Mouse (Mus musculus) intestine, embryonic 15.5 days (tissue): ENCODE results near the gene Xylt1. TPM values are rescaled to one million over a fixed set of nuclear protein-coding genes. Genes with fewer than 3 reads are reported as not detected.

ENCODE experiments used
- ATAC-seq: fragments of 200-750 bp; cut with Nextera tagmentation; 2 replicates; pipeline ENCODE4 v1.8.0; 2017; ENCODE audit warnings: moderate TSS enrichment, moderate library complexity
- H3K27ac ChIP-seq: fragments of 300-500 bp; sonication (generic); 2 replicates; pipeline ENCODE4 v1.5.1; 2015; ENCODE audit warnings: mild to moderate bottlenecking, inconsistent platforms
- H3K27me3 ChIP-seq: fragments of 300-500 bp; sonication (generic); replicated peaks from 2 replicates; pipeline ENCODE4 v1.6.1; 2015; ENCODE audit warnings: inconsistent platforms
- H3K36me3 ChIP-seq: fragments of 300-500 bp; sonication (generic); 2 replicates; pipeline ENCODE4 v1.6.1; 2015; ENCODE audit warnings: inconsistent platforms
- H3K4me1 ChIP-seq: fragments of 300-500 bp; sonication (generic); replicated peaks from 2 replicates; pipeline ENCODE4 v1.6.1; 2015; ENCODE audit warnings: inconsistent platforms
- H3K4me2 ChIP-seq: fragments of 300-500 bp; sonication (generic); replicated peaks from 2 replicates; pipeline ENCODE4 v1.6.1; 2015; ENCODE audit warnings: mild to moderate bottlenecking, inconsistent platforms
- H3K4me3 ChIP-seq: fragments of 300-500 bp; sonication (generic); replicated peaks from 2 replicates; pipeline ENCODE4 v1.5.1; 2015; ENCODE audit warnings: inconsistent platforms
- H3K9ac ChIP-seq: fragments of 300-500 bp; sonication (generic); 2 replicates; pipeline ENCODE4 v1.6.1; 2015; ENCODE audit warnings: inconsistent platforms
- H3K9me3 ChIP-seq: fragments of 300-500 bp; sonication (generic); 2 replicates; pipeline ENCODE4 v1.6.1; 2016; ENCODE audit warnings: inconsistent platforms
- WGBS: fragments of 180-500 bp; shearing (Covaris S2); methylation state at CpG from one replicate; pipeline ENCODE4 v1.1.7; 2015; 5-methylcytosine and 5-hydroxymethylcytosine counted together
- polyA plus RNA-seq: library from polyadenylated mRNA; unstranded; fragments of >200 nt; fragmentation: Nextera tagmentation; extraction: Ambion mirVana; gene quantifications from 2 replicates; pipeline ENCODE4 v1.2.1, GENCODE M21; 2015

Xylt1 gene
- polyA plus RNA-seq, 1 experiment from 2014 or later = 0.68 TPM

- Histone ChIP-seq H3K4me2 (no peak overlapping the region), H3K36me3 (no peaks in the 10 kb centered on the region), H3K9me3 (no peaks in the 10 kb centered on the region), H3K4me3 (no peak overlapping the region), H3K27ac (no peak overlapping the region), H3K9ac (no peak overlapping the region), H3K4me1 (no peaks in the 10 kb centered on the region), H3K27me3 (no peaks in the 10 kb centered on the region)
- ATAC-seq = peak; percentile 77
- 25% methylated on average over 4 of the region's 4 CpGs for WGBS
Measured at GRCm38 (mm10) chr7:117516896-117517295, 136.1 kb downstream of the Xylt1 start.

DNA sequence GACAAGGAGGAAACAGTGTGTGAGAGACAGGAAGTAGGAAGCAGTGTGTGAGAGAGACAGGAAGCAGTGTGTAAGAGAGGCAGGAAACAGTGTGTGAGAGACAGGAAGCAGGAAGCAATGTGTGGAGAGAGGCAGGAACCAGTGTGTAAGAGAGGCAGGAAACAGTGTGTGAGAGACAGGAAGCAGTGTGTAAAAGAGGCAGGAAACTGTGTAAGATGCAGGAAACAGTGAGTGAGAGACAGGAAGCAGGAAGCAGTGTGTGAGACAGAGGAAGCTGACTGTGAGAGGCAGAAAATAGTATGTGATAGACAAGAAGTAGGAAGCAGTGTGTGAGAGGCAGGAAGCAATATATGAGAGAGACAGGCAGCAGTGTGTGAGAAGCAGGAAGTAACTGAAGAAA, 140.6 kb downstream of the Xylt1 start:
- H3K36me3 ChIP-seq = no peaks in the 10 kb centered on the region
- H3K4me1 ChIP-seq = no peaks in the 10 kb centered on the region
- H3K9ac ChIP-seq = no peak overlapping the region
- no peak overlapping the region for H3K27ac ChIP-seq
- H3K9me3 ChIP-seq = no peaks in the 10 kb centered on the region
- no peak overlapping the region for H3K4me2 ChIP-seq
- ATAC-seq = no peak
- no peaks in the 10 kb centered on the region for H3K27me3 ChIP-seq
- no peak overlapping the region for H3K4me3 ChIP-seq

DNA sequence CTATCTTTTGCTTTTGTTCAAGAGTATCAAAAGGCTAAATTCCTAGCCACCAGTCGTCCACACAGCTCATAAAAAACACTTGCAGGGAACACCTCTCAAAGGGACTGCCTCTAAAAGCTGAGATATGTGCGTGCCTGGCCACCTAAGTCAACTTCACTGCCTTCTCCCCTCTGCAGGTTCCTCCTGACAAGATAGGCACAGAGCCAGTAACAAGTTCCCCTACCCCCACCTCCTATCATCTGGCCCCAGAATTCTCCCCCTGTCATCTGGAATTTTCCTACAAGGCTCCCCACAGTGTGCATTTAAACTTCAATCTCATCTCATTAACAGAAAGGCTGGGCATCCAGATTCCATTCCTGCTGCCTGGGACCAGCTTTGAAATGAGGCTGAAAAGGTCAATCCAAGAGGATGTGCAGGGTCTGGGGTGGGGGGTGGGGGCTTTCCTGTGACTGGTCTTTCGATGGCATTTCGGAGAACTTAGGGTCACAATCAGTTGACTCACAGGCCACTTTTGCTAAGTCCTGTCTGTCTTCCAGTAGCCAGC, 141.4 kb downstream of the Xylt1 start:
- no peak overlapping the region for H3K9ac ChIP-seq
- H3K9me3 ChIP-seq = no peaks in the 10 kb centered on the region
- ATAC-seq = no peak
- no peaks in the 10 kb centered on the region for H3K27me3 ChIP-seq
- no peak overlapping the region for H3K4me2 ChIP-seq
- no peak overlapping the region for H3K27ac ChIP-seq
- H3K36me3 ChIP-seq = no peaks in the 10 kb centered on the region
- no peak overlapping the region for H3K4me3 ChIP-seq
- WGBS = 63% methylated on average over 4 of the region's 4 CpGs
- H3K4me1 ChIP-seq = no peaks in the 10 kb centered on the region

DNA sequence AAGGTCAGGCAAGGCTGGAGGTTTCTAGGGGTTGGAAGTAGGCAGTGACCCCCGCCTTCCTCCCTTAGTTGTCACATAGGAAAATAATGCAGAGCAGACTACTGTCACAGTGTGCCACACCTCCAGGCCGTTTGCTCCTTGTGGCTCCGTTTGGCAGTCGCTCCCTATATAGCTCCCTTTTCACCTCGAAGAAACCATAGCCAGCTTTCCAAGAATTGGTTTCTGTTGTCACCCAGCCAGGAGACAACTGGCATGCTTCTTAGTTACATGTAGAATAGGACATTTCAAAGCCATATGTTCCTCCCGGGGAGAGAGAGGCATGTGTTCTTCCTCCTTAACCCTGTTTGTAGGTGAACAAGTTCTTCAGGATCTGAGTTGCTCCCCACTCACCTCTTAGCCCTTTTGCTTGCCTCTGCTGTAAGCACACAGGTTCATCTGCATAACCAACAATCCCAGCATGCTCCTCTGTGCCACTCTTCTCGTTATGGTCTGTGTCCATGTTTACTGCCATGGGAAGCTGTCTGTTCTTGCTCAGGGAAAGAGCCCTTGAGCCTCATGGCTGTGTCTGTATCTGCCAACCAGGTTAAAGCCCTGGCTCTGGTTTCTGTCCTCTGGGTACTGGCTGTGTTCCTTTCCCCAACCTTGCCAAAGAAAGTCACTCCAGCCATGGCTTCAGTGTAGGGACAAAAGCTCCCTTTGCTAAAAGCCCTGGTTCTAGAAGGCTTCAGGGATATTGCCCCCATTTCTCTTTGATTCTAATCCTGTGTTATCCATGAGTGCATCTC, 143.8 kb downstream of the Xylt1 start:
- Histone ChIP-seq H3K27ac (no peak overlapping the region), H3K4me3 (no peak overlapping the region), H3K36me3 (no peaks in the 10 kb centered on the region), H3K9me3 (no peaks in the 10 kb centered on the region), H3K4me1 (no peaks in the 10 kb centered on the region), H3K9ac (no peak overlapping the region), H3K27me3 (no peaks in the 10 kb centered on the region), H3K4me2 (no peak overlapping the region)
- 47% methylated on average over 7 of the region's 7 CpGs for WGBS
- no peak for ATAC-seq

DNA sequence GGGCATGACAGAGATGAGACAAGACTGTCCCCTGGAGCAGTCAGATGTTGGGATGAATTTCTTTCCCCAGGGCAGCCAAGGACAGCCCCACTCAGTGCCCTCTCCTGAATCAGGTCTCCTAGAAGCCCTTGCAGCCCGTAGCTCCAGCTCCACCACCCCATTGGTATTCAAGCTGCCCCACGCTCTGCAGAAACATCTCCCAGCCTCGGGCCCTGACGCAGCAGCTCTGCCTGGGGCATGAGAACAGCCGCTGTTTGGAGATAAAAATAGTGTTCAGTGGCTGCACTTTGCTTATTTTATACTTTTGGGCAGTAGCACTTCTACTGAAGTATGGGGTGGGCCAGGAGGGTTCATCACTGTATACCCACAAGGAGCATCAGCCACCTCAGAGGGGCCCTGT, 144.9 kb downstream of the Xylt1 start:
- Histone ChIP-seq H3K4me2 (no peak overlapping the region), H3K27ac (no peak overlapping the region), H3K4me1 (no peaks in the 10 kb centered on the region), H3K9ac (no peak overlapping the region), H3K27me3 (no peaks in the 10 kb centered on the region), H3K36me3 (no peaks in the 10 kb centered on the region), H3K4me3 (no peak overlapping the region), H3K9me3 (no peaks in the 10 kb centered on the region)
- WGBS = 84% methylated on average over 5 of the region's 5 CpGs
- no peak for ATAC-seq

DNA sequence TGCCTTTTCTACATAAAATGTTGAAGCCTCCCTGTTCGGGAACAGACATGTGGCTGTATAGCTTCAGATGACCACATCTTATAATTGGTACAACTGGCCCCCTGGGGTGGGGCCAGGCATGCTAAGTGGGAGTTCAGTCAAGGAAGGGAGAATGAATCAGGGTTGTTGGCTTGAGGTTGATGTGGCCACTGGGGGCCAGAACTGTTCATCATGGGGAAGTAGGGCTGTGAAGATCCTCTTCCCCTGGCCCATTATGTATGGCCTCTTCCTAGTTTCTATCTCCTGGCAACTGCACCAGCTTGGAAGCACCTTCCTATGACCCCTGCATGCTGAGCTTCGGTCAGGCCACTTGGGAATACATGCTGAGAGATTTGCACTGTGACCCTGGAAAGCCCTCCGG, 145.8 kb downstream of the Xylt1 start:
- Histone ChIP-seq H3K9ac (no peak overlapping the region), H3K4me3 (no peak overlapping the region), H3K4me2 (no peak overlapping the region), H3K9me3 (no peaks in the 10 kb centered on the region), H3K36me3 (no peaks in the 10 kb centered on the region), H3K4me1 (no peaks in the 10 kb centered on the region), H3K27ac (no peak overlapping the region), H3K27me3 (no peaks in the 10 kb centered on the region)
- ATAC-seq = no peak
- WGBS = 87% methylated on average over 3 of the region's 3 CpGs

DNA sequence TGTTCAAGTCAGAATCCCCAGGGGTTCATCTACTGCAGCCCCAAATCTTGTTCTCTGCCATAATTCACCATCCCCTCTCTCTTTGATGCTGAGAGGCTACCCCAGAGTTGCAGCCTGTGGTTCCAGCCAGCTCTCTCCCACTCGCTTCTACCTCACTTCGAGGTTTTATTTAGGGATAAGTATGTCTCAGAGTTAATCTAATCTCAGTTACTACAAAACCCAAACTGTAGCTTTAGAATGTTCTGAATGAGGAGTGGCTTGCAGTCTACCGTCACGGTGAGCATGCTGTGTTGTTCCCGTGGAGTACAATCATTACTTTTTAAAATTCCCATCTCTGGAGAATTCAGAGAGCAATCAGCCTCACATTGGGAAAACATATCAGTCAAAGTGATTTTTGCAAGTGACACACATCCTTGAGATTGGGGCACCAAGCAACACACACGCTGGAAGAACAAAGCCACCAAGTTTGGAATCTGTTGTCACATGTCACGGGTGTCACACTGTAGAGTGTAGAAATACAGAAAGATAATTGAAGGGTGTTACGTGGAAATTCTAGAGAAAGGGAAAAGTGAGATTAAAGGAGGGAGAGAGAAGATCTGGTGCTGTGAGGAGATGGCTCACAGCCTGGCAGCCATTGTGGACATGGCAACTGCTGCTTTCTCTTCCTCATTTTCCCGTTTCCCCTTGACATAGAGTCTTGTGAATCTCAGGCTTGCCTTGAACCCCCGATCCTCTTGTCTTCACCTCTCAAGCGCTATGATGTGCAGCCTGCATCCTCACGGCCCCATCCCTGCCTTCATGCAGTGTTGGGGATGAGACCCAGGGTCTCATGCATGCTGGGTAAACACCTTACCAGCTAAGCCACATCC, 149.2 kb downstream of the Xylt1 start:
- ATAC-seq = no peak
- Histone ChIP-seq H3K4me1 (no peaks in the 10 kb centered on the region), H3K9me3 (no peaks in the 10 kb centered on the region), H3K4me3 (no peak overlapping the region), H3K4me2 (no peak overlapping the region), H3K27ac (no peak overlapping the region), H3K27me3 (no peaks in the 10 kb centered on the region), H3K36me3 (no peaks in the 10 kb centered on the region), H3K9ac (no peak overlapping the region)
- 85% methylated on average over 12 of the region's 12 CpGs for WGBS

DNA sequence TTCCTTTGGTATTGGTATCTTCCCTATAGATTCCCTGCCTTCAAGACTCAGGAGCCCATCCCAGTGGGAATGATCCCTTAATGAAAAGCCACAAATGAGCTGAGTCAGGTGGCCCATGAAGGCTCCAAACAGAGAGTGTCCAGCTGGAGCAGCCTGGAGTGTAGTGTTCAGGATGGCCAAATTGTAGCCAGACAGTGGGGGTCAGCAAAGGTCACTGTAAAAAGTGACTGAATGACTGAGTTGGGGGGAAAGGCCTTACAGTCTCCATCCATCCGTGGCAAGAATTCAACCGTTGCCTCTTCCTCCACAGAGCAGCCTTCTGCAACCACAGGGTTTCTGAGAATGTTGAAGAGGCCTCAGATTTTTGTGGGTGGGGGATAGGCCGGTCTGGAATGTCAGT, 151.9 kb downstream of the Xylt1 start:
- H3K4me1 ChIP-seq = no peaks in the 10 kb centered on the region
- H3K36me3 ChIP-seq = no peaks in the 10 kb centered on the region
- ATAC-seq = no peak
- H3K9me3 ChIP-seq = no peaks in the 10 kb centered on the region
- H3K4me3 ChIP-seq = no peak overlapping the region
- 37% methylated on average over 3 of the region's 3 CpGs for WGBS
- H3K4me2 ChIP-seq = no peak overlapping the region
- H3K9ac ChIP-seq = no peak overlapping the region
- no peak overlapping the region for H3K27ac ChIP-seq
- H3K27me3 ChIP-seq = no peaks in the 10 kb centered on the region

- no peak overlapping the region for H3K4me3 ChIP-seq
- H3K4me2 ChIP-seq = no peak overlapping the region
- WGBS = 31% methylated on average over 5 of the region's 5 CpGs
- no peaks in the 10 kb centered on the region for H3K9me3 ChIP-seq
- no peak overlapping the region for H3K9ac ChIP-seq
- H3K27ac ChIP-seq = no peak overlapping the region
- no peak for ATAC-seq
- H3K36me3 ChIP-seq = no peaks in the 10 kb centered on the region
- no peaks in the 10 kb centered on the region for H3K27me3 ChIP-seq
- no peaks in the 10 kb centered on the region for H3K4me1 ChIP-seq
Measured at GRCm38 (mm10) chr7:117533164-117533563, 152.4 kb downstream of the Xylt1 start.

GRCm38 (mm10) chr7:117539931-117540330, 159.2 kb downstream of the Xylt1 start:
- Histone ChIP-seq H3K27ac (no peak overlapping the region), H3K9me3 (no peaks in the 10 kb centered on the region), H3K36me3 (no peaks in the 10 kb centered on the region), H3K4me2 (no peak overlapping the region), H3K4me3 (no peak overlapping the region), H3K4me1 (0 out of 2 replicates have a peak, but pooled peaks cover 7% of the 10 kb centered on the region), H3K9ac (no peak overlapping the region), H3K27me3 (no peaks in the 10 kb centered on the region)
- 64% methylated on average over 5 of the region's 5 CpGs for WGBS
- no peak for ATAC-seq

- no peak overlapping the region for H3K27ac ChIP-seq
- no peak for ATAC-seq
- H3K27me3 ChIP-seq = no peaks in the 10 kb centered on the region
- H3K4me2 ChIP-seq = no peak overlapping the region
- H3K9me3 ChIP-seq = no peaks in the 10 kb centered on the region
- H3K4me1 ChIP-seq = 0 out of 2 replicates have a peak, but pooled peaks cover 7% of the 10 kb centered on the region
- no peak overlapping the region for H3K9ac ChIP-seq
- H3K4me3 ChIP-seq = no peak overlapping the region
- H3K36me3 ChIP-seq = no peaks in the 10 kb centered on the region
- 29% methylated on average over 5 of the region's 5 CpGs for WGBS
Measured at GRCm38 (mm10) chr7:117540413-117540812, 159.6 kb downstream of the Xylt1 start.

DNA sequence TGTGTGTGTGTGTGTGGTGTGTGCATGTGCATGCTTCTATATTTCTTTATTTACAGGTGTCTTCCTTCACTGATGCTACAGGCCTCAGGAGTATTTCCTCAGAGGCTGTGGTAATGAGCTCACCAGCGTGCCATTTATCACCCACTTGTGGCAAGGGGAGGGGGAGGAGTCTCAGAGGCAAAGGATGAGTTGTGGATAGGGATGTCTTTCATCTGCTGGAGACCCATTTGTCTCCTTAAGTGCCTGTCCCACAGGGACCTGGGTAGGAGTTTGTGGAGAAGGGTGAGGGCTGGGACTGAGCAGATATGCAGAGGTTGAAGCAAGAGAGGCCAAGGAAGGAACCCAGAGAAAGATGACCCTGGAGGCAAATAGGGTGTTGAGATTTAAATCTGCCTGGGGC, 160.3 kb downstream of the Xylt1 start:
- Histone ChIP-seq H3K27me3 (no peaks in the 10 kb centered on the region), H3K4me1 (0 out of 2 replicates have a peak, but pooled peaks cover 7% of the 10 kb centered on the region), H3K36me3 (no peaks in the 10 kb centered on the region), H3K4me3 (no peak overlapping the region), H3K27ac (no peak overlapping the region), H3K4me2 (no peak overlapping the region), H3K9ac (no peak overlapping the region), H3K9me3 (no peaks in the 10 kb centered on the region)
- 31% methylated on average over 1 of the region's 1 CpGs for WGBS
- no peak for ATAC-seq
